Mouse (Mus musculus) heart, embryonic 13.5 days (tissue): ENCODE measurements around the gene Ttc28. TPM values are rescaled to one million over a fixed set of nuclear protein-coding genes. Genes with fewer than 3 reads are reported as not detected.

ENCODE experiments used
- ATAC-seq: fragments of 200-750 bp; cut with Nextera tagmentation; 2 replicates; pipeline ENCODE4 v1.8.0; 2017; ENCODE audit warnings: moderate TSS enrichment; ENCODE audit not compliant: insufficient number of reproducible peaks, low FRiP score, low TSS enrichment; ENCODE audit errors: extremely low read depth
- H3K27ac ChIP-seq: fragments of 300-500 bp; sonication (generic); replicated peaks from 2 replicates; pipeline ENCODE4 v1.5.1; 2015; ENCODE audit warnings: moderate library complexity, mild to moderate bottlenecking, inconsistent platforms
- H3K27me3 ChIP-seq: fragments of 300-500 bp; sonication (generic); replicated peaks from 2 replicates; pipeline ENCODE4 v1.6.1; 2015; ENCODE audit warnings: mild to moderate bottlenecking, inconsistent platforms
- H3K36me3 ChIP-seq: fragments of 300-500 bp; sonication (generic); 2 replicates; pipeline ENCODE4 v1.6.1; 2015; ENCODE audit warnings: mild to moderate bottlenecking, inconsistent platforms
- H3K4me1 ChIP-seq: fragments of 300-500 bp; sonication (generic); 2 replicates; pipeline ENCODE4 v1.6.1; 2015; ENCODE audit warnings: inconsistent platforms
- H3K4me2 ChIP-seq: fragments of 300-500 bp; sonication (generic); 2 replicates; pipeline ENCODE4 v1.6.1; 2015; ENCODE audit warnings: inconsistent platforms, mild to moderate bottlenecking, moderate library complexity
- H3K4me3 ChIP-seq: fragments of 300-500 bp; sonication (generic); 2 replicates; pipeline ENCODE4 v1.5.1; 2015; ENCODE audit warnings: moderate library complexity, mild to moderate bottlenecking, inconsistent platforms
- H3K9ac ChIP-seq: fragments of 300-500 bp; sonication (generic); 2 replicates; pipeline ENCODE4 v1.6.1; 2015; ENCODE audit warnings: inconsistent platforms, mild to moderate bottlenecking, moderate library complexity
- H3K9me3 ChIP-seq: fragments of 300-500 bp; sonication (generic); 2 replicates; pipeline ENCODE4 v1.6.1; 2016; ENCODE audit warnings: inconsistent platforms
- WGBS: fragments of 180-500 bp; shearing (Covaris S2); methylation state at CpG from one replicate; pipeline ENCODE4 v1.1.7; 2015; ENCODE audit warnings: mixed read lengths; 5-methylcytosine and 5-hydroxymethylcytosine counted together
- polyA plus RNA-seq: library from polyadenylated mRNA; unstranded; fragments of >200 nt; fragmentation: Nextera tagmentation; extraction: Ambion mirVana; gene quantifications from 2 replicates; pipeline ENCODE4 v1.2.1, GENCODE M21; 2015

The Ttc28 gene
- polyA plus RNA-seq, 1 experiment from 2014 or later = 7.6 TPM

DNA sequence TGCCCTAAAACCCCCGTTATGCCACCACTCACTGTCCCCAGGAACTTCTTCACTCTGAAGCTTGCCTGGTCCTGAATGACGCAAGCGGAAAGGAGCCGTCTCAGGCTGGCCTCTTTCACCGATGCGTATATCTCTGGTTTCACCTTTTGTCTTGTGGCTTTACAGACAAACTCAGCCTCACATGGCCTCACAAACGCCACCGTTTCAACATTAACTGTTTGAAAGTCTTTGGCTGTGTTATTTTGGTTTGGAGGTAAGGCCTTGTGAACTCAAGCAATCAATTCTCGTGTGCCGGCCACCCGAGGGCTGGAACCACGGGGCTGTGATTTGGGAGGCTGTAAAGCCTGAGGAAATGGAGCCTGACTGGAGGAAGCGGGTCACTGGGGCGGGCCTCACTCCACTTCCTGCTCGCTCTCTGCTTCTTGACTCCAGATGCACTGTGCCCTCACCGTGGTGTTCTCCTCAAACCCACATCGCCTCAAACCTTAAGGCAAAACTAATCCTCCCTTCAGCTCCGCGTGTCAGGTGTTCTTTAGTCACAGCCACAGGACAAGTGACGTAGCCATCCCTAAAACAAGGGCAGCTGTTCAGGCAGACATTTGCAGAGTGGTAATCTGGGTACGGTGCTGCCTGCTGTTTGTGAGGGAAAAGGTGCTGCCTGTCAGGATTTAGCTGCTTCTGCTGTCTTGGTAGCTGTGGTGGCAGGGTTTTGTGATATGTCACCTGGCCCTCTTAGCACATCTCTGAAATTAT, 298.9 kb downstream of the Ttc28 start:
- Histone ChIP-seq H3K36me3 (peaks cover 6% of the 10 kb centered on the region; the same call in 1 of the 2 replicates), H3K27me3 (no peaks in the 10 kb centered on the region), H3K9ac (no peak overlapping the region), H3K4me2 (peak overlapping the region; percentile 16; the same call in 1 of the 2 replicates), H3K9me3 (no peaks in the 10 kb centered on the region), H3K27ac (peak overlapping the region; percentile 64), H3K4me1 (peaks cover 43% of the 10 kb centered on the region), H3K4me3 (no peak overlapping the region)
- ATAC-seq = no peak
- WGBS = 57% methylated on average over 21 of the region's 21 CpGs

- ATAC-seq = no peak
- Histone ChIP-seq H3K4me2 (no peak overlapping the region), H3K4me3 (no peak overlapping the region), H3K27me3 (no peaks in the 10 kb centered on the region), H3K9ac (no peak overlapping the region), H3K36me3 (peaks cover 13% of the 10 kb centered on the region), H3K27ac (peak overlapping the region; percentile 36; the same call in 1 of the 2 replicates), H3K4me1 (peaks cover 43% of the 10 kb centered on the region), H3K9me3 (no peaks in the 10 kb centered on the region)
- WGBS = 71% methylated on average over 7 of the region's 7 CpGs
Measured at GRCm38 (mm10) chr5:111179651-111180050, 300.0 kb downstream of the Ttc28 start.

- H3K4me1 ChIP-seq = peaks cover 41% of the 10 kb centered on the region
- 68% methylated on average over 25 of the region's 25 CpGs for WGBS
- no peak overlapping the region for H3K9ac ChIP-seq
- peak overlapping the region; percentile 36 for H3K27ac ChIP-seq
- peaks cover 13% of the 10 kb centered on the region for H3K36me3 ChIP-seq
- no peak overlapping the region for H3K4me2 ChIP-seq
- no peaks in the 10 kb centered on the region for H3K27me3 ChIP-seq
- no peak overlapping the region for H3K4me3 ChIP-seq
- no peak for ATAC-seq
- no peaks in the 10 kb centered on the region for H3K9me3 ChIP-seq
Measured at GRCm38 (mm10) chr5:111180091-111181053, 300.8 kb downstream of the Ttc28 start.

GRCm38 (mm10) chr5:111181204-111181912, 301.8 kb downstream of the Ttc28 start:
- WGBS = 72% methylated on average over 7 of the region's 7 CpGs
- Histone ChIP-seq H3K27ac (no peak overlapping the region), H3K36me3 (peaks cover 13% of the 10 kb centered on the region), H3K9me3 (no peaks in the 10 kb centered on the region), H3K4me2 (no peak overlapping the region), H3K27me3 (no peaks in the 10 kb centered on the region), H3K4me3 (no peak overlapping the region), H3K4me1 (peaks cover 40% of the 10 kb centered on the region), H3K9ac (no peak overlapping the region; the same call in 1 of the 2 replicates)
- no peak for ATAC-seq

DNA sequence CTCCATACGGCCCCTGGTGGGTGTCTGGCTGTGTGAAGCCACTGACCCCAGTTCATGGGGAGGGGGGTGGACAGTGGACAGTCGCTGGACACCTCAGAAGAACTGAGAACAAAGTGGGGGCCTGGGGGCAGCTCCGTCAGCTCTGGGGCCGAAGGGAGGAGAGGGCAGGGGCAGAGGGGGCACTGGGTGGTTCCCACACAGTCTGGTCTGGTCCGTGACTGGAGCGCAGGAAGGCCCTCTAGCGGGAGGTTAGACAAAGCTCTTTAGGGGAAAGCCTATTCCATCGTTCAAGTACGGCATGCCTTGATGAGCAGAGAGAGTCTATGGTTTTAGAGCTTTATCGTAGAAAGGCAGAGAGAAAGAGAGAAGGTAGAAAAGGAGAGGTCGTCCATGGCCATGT, 307.0 kb downstream of the Ttc28 start:
- WGBS = 35% methylated on average over 11 of the region's 11 CpGs
- Histone ChIP-seq H3K27ac (no peak overlapping the region), H3K36me3 (peaks cover 13% of the 10 kb centered on the region), H3K4me3 (no peak overlapping the region), H3K4me2 (no peak overlapping the region), H3K9ac (no peak overlapping the region), H3K4me1 (peaks cover 7% of the 10 kb centered on the region), H3K9me3 (no peaks in the 10 kb centered on the region), H3K27me3 (no peaks in the 10 kb centered on the region)
- ATAC-seq = no peak

GRCm38 (mm10) chr5:111191972-111192371, 312.4 kb downstream of the Ttc28 start:
- Histone ChIP-seq H3K36me3 (no peaks in the 10 kb centered on the region; the same call in 1 of the 2 replicates), H3K27ac (no peak overlapping the region), H3K27me3 (peaks cover 20% of the 10 kb centered on the region; the same call in 1 of the 2 replicates), H3K4me3 (no peak overlapping the region), H3K9ac (no peak overlapping the region), H3K9me3 (no peaks in the 10 kb centered on the region), H3K4me1 (peaks cover 26% of the 10 kb centered on the region), H3K4me2 (no peak overlapping the region)
- no peak for ATAC-seq
- 82% methylated on average over 9 of the region's 9 CpGs for WGBS

GRCm38 (mm10) chr5:111194829-111195228, 315.2 kb downstream of the Ttc28 start:
- Histone ChIP-seq H3K36me3 (no peaks in the 10 kb centered on the region), H3K9ac (no peak overlapping the region), H3K4me2 (no peak overlapping the region), H3K4me3 (no peak overlapping the region), H3K27me3 (peaks cover 25% of the 10 kb centered on the region; the same call in 1 of the 2 replicates), H3K27ac (no peak overlapping the region), H3K4me1 (peaks cover 26% of the 10 kb centered on the region), H3K9me3 (no peaks in the 10 kb centered on the region)
- ATAC-seq = no peak
- WGBS = 61% methylated on average over 2 of the region's 2 CpGs

DNA sequence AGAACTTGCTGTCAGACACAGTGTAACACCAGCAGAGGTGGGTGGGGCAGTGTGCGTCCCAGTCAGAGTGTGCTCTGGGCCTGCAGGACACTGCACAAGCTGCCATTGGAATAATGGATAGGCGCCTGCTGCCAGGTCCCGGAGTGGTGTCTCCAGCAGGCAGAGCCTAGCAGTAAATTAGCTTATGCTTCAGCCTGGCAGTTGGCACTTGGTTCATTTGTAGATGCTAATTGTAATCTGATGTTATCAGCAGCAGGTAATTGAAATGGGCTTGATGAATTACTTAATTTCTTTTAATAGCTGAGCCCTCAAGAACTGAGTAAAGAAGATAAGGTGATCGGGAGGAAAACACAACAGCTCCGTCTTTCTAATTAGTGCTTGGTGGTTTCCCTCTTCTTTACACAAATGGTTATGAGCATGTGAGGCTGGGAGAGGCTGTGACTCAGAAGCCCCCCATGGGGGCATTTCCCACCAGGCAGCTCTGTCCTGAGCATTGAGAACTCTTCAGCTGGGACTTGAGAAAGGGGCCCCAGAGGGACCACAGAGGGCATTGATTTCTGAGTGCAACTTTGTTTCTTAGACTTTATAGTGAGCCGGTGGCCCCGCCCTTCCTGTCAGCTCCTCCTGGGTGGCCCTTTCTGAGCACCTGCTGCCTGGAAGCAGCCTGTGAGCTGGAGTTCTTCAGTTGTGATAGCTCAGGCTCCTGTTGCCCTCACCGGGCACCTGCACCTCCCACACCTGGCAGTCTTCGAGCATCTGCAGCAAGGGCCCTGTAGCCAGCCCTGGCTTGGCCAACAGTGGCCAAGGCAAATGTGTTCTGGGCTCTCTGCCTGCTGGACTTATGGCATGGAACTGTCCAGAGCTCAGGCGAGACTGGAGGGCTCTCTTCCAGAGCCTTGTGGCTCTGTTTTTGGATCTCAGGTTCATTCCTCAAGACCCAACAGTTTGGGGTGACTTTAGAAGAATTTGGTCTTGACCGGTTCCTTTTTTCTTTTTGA, 316.2 kb downstream of the Ttc28 start:
- no peak for ATAC-seq
- peaks cover 25% of the 10 kb centered on the region; the same call in 1 of the 2 replicates for H3K27me3 ChIP-seq
- H3K9me3 ChIP-seq = no peaks in the 10 kb centered on the region
- no peak overlapping the region for H3K4me2 ChIP-seq
- H3K27ac ChIP-seq = no peak overlapping the region
- no peaks in the 10 kb centered on the region for H3K36me3 ChIP-seq
- no peak overlapping the region for H3K9ac ChIP-seq
- 54% methylated on average over 11 of the region's 11 CpGs for WGBS
- H3K4me1 ChIP-seq = peaks cover 28% of the 10 kb centered on the region
- no peak overlapping the region for H3K4me3 ChIP-seq

DNA sequence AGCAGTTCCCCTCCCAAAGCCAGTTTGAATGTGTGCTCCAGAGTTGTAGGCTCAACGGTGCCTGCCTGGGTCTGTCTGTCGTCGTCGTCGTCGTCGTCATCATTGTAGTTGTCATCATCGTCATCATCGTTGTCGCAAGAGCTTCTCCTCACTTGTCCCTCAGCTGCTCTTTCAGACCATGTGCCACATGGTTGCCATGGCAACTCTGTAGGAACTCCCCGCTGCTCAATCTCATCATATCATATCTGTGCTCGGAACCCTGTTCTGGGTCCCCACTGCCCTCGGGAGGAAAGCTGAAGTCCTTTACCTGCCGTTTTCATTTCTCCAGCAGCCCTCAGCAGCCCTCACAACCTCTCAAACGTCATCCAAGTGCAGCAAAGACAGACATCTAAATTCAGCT, 318.1 kb downstream of the Ttc28 start:
- 54% methylated on average over 15 of the region's 15 CpGs for WGBS
- no peaks in the 10 kb centered on the region for H3K9me3 ChIP-seq
- H3K4me2 ChIP-seq = no peak overlapping the region
- H3K27me3 ChIP-seq = peaks cover 25% of the 10 kb centered on the region; the same call in 1 of the 2 replicates
- no peak overlapping the region for H3K27ac ChIP-seq
- H3K4me1 ChIP-seq = peaks cover 36% of the 10 kb centered on the region
- ATAC-seq = no peak
- H3K36me3 ChIP-seq = no peaks in the 10 kb centered on the region
- H3K9ac ChIP-seq = no peak overlapping the region
- no peak overlapping the region for H3K4me3 ChIP-seq

- H3K27ac ChIP-seq = no peak overlapping the region
- 50% methylated on average over 15 of the region's 15 CpGs for WGBS
Measured at GRCm38 (mm10) chr5:111200167-111200840, 320.7 kb downstream of the Ttc28 start.

More at GRCm38 (mm10) chr5:111200167-111200840, 320.7 kb downstream of the Ttc28 start:
- Histone ChIP-seq H3K9me3 (no peaks in the 10 kb centered on the region), H3K4me1 (peaks cover 33% of the 10 kb centered on the region), H3K4me3 (no peak overlapping the region), H3K4me2 (no peak overlapping the region), H3K27me3 (peaks cover 8% of the 10 kb centered on the region; the same call in 1 of the 2 replicates), H3K9ac (no peak overlapping the region), H3K36me3 (no peaks in the 10 kb centered on the region)
- ATAC-seq = no peak
